Mouse (Mus musculus) retina, postnatal 1 day (tissue): Measurements from ENCODE around the gene Pla2g7.
"Not testable (repeated sequence)": the region's sequence is repeated elsewhere in the genome, so short reads cannot be mapped to it uniquely, and the experiment has no call there.

Experiments
- DNase-seq: peaks from one replicate; pipeline ENCODE4 v3.0.0-alpha.2; 2012

The Pla2g7 gene

DNA sequence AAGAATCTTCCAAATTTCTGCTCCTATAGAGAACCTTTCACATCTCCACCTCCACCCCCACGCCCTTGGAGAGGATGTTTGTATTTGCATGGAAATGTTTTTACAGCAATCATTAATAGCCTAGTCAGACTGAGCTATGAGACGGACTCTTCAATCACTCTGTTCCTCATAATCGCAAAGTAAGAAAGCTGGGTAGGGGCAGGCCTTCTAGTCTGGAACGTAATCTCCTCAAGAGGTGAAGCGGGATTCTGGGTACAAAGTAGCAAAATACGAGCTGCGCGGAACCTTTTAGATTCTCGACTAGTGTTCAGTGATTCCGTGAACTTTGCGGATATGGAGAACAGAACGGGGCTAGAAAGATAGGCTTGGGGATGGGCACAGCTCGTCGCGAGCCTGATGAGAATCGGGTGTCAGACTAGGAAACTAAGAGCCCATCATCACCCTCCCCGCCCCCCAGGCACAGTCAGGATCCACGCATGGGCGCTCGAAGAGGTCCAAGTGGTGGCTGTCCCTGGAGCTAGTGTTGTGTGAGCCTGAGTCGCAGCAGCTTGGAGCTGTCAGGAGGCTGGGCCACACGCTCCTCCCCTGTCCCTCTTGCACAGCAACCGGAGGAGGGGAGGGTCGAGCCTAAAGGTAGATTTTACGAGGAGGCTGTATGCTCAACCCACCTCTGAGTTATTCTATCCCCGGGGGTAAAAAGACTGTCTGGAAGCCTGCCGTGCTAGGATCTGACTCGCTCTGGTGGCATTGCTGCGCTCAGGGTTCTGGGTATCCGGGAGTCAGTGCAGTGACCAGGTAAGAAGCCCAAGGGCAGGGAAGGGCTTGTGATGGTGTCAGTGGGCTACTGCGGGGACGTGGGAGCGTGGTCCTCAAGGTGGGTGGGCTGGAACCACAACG lies at the start of gene Pla2g7:
TSS of gene Pla2g7 (plus strand) at position 107 of the 897 bp plus-strand sequence.
- DNase-seq: peak; percentile 75

DNA sequence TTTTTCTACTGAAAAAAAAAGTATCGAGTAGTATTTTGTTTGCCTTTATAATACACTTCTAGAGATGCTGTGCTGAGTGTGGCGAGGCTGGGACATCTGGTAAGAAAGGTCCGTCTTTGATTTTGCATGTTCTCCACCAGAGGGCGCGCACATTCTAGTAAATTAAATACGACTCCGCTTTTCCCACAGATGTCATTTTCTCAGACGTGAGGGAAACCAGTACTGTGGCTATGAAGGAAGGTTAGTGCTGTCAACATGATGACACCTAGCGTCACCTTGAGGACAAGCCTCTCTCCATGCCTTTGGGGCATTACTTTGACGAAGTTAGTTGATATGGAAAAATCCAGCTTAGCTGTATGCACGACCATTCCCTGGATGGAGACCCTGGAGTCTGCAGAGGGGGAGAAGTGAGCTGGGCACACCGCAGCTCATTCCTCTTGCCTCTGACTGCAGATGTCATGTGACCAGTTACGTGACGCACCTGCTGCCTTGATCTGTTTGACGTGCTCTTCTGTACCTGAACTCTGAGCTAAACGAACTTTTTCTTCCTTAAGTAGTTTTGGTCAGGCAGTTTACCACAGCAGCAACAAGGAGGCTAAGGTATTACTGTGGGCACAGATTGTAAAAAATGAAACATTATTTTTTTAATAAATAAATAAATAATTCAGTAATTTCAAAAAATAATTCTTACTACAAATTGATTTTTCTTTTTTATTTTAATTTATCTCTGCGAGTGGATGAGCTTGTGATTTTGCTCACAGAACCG lies 49.1 kb upstream of the Pla2g7 start:
- DNase-seq: peak; percentile 88

DNA sequence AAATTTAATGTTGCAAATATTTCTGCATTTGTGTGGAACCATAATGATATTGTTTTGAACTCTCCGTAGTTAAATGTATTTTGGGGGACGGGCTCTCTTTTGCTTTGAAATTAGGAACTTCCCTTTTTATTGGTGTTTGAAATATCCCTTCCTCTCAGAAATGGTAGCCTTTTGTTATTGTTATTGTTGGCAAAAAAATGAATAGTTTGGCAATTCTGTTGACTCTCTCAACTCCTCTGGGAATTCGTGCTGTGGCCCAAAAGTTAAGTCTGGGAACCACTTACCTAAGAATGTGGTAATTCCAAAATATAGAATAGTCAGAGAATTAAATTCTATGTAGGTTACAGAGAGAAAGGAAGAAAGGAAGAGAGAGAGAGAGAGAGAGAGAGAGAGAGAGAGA lies 47.7 kb upstream of the Pla2g7 start:
- DNase-seq: no peak

DNA sequence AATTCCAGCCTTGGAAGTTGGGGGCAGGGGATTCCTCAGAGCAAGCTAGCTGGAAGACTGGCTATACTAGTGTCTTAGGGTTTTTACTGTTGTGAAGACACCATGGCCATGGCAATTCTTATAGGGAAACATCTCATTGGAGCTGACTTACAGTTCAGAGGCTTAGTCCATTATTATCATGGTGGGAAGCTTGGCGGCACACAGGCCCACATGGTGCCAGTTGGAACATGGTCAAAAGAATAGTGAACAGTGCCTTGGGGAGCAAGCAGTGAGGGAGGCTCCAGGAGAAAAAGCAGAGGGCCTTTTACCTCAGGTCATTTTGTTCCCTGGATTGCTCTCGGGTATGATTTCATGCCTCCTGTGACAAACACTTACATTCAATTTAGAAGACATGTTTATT lies 37.4 kb upstream of the Pla2g7 start:
- DNase-seq: no peak

DNA sequence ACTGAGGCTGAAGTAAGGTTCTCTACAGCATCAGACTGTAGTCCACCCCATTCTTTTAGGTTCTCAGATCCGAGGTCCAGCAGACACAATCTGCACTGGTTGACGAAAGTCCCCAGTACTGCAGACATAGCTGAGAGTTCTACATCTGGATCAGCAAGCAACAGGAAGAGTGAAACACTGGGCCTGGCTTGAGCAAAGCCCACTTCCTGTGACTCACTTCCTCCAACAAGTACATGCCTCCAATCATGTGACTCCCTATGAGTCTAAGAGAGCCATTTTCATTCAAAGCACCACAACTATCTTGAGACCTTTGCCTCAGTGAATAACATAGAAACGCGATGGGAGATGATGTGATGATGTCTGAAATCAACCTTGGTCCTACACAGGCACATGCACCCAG lies 36.7 kb upstream of the Pla2g7 start:
- DNase-seq: no peak

DNA sequence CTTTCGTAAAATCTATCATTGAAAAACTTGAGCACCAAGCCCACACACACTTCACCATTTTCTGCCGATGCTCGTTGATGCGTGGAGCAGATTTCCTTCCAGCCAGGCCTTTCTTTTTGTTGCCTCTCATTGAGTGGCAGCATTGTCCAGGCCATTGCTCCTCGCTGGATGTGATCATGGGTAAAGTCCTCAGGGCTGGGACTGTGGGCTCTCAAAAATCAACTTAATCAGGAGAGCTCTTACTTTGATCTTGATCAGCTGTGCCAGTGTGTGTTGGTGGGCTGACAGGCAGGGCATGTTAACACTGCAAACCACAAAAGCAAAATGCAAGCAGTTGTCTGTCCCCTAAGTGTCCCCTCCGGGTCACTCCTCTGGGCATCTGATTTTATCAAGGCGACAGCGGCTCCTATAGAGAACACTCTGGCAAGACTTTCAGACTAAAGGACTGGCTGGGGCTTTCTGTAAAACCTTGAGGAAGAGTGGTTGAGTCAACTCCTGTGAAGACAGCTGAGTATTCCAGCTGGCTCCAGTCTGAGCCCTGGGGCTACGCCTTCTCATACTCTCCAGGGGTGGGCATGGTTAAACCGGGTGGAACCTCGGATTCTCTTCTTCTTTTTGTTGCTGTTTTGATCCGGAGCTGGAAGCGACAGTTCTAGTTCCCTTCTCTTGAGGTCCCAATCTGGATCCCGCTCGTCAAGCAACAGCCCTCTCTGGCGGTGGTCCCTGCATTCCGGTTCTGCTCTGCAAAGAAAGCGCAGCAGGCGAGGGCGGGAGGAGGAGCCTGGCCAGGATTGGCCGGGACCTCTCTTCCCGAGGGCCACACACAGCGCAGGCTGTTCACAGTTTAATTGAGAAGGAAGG lies 33.3 kb upstream of the Pla2g7 start:
- DNase-seq: peak; percentile 88

DNA sequence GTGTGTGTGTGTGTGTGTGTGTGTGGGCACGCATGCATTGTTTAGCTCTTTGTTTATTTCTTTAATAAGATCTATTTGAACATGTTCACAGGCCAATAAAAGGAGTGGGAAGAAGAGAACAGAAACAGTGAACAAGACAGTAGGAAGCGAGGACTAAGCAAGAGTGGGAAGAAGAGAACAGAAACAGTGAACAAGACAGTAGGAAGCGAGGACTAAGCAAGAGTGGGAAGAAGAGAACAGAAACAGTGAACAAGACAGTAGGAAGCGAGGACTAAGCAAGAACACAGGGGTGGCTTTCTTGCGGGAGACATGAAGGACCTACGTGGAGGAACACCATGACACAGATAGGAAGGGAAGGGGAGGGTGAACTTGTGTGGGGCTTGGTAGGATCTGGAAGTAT lies 31.1 kb upstream of the Pla2g7 start:
- not testable (repeated sequence) for DNase-seq

DNA sequence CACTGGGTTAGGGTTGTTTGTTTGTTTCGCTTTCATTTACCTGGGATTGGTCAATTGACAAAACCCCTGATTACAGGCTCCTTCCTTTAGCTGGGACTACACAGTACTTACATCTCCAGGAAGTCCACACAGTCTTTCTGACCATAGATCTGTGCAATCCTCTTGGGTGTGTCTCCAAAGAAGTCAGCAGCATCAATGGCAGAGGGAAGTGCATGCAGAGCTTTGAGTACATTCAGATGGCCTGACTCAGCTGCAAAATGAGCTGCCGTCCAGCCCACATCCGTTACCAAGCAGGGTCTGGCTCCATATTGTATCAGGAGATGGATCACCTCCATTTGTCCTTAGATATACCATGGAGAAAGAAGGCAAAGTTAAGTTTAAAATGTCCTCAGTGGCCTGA lies 29.1 kb upstream of the Pla2g7 start:
- DNase-seq: no peak

DNA sequence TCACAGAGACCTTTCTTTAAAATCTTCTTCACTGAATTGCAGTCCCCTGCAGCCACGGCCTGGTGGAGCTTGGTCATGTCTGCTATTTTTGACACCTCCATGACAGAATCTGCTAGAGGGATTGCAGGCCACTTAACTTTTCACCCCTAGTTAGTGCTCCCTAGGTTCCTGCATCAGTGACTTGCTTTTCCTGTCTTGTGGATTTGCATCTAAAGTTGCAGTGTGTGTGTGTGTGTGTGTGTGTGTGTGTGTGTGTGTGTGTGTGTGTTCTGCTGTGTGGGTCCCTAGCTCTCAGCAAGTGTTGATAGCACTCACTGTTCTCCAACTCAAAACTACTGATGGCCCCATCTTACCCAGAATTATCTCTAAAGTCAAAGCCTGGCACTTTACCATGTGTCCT lies 24.4 kb upstream of the Pla2g7 start, which contains the start of gene Ankrd66:
TSS of gene Ankrd66 (minus strand) at position 101 of the 400 bp plus-strand sequence.
- no peak for DNase-seq

DNA sequence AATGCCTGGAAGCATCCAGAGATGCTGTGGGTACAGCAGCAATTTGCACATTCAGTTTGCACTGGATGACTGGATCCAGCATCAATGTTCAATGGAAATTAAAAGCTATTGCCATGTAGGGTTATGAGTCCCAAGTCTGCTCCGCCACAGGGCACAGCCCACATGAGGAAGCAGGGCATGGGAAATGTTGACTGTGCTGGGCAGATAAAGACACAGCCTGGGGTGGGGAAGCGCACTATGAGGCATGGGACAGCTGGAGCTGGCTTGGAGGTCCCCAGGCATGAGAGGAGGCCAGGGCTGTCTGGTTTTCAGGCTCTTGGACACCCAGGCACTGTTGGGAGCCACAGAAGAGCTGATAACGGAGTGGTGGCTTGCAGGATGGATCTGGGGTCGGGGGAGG lies 23.9 kb upstream of the Pla2g7 start:
- no peak for DNase-seq

DNA sequence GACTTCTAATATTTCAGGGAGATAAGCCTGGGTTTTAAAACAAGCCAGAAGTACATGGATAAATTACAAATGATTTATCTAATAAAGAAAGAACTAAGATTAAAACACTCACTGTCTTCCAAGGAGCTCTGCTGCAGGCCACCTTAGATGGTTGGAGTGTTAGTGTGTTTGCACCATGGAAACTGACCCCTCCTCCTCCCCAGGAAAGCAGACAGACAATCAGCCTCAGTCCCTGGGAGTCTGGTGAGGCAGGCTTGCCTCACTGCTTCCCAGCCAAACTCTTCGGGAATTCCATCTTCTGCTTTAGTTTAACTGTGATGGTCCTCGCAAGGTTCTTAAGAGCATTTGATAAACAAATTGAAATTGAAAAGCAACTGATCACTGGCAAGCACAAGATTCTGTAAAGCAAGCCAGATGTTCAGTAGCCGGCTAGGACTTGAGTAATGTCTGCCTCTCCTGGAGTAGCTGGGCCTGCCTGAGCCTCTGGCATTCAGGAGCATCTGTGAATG lies 16.7 kb upstream of the Pla2g7 start:
- no peak for DNase-seq

DNA sequence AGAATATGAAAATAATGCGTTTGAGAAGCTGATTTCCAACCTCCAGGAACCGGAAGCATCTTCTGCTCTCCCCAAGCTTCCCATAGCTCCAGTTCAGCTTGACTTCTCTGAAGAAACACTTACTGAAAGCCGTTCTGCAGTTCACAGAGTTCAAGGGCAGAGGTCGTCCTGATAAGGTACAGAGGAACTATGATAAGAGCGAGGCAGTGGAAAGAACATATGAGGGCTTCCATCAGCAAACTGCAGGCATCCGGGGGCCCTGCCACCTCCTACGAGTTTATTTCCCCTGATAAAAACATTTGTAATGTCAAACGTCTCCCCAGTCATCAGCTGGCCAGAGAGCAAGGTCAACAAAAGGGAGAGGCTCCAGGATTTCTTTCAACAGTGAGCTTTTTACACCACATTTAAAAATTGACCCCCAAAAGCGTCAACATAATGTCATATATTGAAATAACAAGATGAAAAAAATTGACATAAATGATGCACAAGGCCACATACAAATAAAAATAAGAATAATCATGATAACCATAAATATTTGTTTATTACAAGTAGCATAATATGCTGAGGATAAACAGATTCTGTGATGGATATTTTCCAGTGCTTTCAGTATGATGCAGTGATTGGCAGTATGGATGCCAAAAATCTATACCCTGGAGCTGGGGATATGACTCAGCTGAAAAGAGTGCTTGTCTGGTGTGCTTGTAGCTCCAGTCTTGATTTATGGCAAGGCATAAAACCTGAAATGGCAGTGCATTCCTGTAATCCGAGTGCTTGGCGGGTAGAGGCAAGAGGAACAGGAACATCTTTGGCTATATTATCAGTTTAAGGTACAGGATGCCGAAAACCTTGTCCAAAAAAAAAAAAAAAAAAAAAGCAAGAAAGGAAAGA lies 13.1 kb upstream of the Pla2g7 start:
- no peak for DNase-seq

DNA sequence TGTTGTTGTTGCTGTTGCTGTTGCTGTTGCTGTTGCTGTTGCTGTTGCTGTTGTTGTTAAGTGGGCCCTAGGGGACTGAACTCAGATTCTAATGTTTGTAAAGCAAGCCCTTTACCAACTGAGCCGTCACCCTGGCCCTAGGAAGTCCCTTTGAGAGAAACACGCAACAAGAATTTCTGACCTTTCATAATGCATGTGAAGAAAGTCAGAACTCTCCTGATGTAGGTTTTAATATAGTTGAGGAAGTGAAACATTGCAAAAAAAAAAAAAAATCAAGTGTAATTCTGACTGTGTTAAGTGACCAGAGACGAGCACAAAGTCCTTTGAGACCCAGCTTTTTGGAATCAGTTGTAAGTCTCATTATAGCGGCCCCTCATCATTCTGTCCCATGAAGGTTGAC lies 10.8 kb upstream of the Pla2g7 start:
- DNase-seq: no peak

DNA sequence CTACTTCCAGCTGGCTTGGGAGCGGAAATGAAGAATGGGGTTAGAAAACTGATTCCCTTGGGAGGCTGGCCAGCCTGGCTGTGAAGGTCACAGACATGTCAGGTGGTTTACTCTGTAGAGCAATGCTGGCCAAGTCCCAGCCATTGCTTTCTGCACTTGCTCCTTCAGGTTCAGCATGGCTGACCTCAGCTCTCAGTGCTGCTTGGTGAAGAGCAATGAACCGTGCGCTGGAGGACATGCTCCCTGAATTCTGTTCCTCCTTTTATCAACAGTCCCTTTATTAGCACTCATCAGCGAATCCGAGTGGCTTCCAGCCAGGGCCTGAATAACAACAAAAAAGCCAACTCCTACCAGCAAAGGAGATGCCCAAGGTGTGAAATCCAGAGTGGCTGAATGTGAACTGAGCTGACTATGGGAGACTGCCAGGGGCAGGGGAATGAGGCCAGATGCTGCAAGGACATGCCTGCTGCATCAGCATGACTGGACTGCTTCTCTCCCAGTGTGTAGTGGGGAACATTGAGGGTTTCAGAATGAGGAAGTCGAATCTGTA lies 10.3 kb upstream of the Pla2g7 start:
- peak; percentile 54 for DNase-seq

DNA sequence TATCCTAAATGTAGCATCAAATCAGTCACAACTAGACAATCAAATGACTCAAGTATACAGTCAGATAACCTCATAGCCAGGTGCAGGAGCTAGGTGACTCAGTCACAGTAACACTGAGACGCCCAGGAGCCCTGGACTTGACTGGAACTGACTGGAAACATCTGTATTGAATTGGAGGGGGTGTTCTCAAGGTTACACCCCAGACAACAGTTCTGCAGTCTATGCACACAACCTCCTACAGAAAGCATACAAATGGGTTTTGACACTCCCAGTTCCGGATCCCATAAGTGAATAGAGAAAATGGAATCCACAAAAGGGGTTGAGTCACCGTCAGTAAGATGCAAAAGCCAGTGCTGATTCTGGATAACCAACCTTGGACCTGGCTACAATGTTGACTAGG lies 9.2 kb upstream of the Pla2g7 start:
- no peak for DNase-seq

DNA sequence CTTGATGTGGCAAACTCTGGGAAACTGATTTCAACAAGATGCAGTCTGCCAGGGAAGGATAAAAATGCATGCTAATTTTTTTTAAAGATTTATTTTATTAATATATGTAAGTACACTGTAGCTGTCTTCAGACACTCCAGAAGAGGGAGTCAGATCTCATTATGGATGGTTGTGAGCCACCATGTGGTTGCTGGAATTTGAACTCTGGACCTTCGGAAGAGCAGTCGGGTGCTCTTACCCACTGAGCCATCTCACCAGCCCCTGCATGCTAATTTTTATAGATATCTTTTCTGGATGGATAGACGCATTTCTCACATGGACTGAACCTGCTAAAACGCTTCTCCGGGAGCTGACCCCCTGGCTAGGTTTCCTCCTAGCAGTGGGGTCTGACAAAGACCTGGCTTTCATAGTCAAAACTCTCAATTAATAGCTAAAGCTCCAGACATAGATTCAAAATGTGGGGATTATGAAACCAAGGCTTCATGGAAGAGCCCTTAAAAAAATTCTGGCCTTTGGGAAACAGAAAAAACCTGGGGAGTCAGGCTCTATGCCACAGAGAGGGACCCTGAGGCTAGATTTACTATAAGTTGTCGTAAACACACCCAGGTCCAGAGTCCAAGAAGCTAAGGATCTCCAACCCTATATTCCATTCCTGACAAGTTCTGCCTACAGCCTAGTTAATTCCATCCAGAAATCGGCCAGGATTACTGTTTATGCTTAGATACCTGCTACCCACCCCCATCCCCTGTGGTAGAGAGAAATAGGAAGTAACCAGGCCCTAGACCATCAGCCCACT lies 4.5 kb upstream of the Pla2g7 start:
- DNase-seq: no peak

DNA sequence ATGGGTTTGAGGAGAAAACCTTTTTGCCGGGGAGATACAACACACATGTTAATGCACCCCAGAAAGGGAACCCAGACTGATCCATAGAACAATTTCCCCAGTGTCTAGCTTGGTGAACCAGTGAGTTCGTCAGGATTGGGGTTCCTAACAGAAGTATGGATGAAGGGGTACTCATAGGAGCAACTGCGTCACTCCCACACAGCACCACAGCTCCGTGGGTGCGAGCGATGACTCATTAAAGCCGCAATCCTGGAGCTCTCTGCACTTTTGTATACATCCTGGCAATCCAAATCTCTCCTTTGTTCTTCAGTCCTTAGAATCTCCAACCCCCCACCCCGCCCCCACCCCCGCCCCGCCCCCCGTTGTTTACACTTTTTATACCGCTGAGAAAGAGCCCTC lies 306 bp upstream of the Pla2g7 start:
- peak; percentile 42 for DNase-seq

DNA sequence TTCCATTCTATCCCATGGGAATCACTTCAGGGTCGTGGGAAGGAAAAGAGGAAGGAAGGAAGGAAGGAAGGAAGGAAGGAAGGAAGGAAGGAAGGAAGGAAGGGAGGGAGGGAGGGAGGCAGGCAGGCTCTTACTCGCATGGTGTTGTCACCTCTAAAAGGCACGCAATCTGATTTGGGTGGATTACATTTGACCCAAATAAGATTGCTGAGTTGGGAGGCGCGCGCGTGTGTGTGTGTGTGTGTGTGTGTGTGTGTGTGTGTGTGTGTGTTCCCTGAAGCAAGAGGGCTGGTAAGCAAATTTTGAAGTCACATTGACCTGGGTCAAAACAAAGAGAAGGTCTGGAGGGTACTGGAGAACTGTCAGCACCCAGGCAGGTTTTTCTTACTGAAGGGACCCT lies 1.4 kb downstream of the Pla2g7 start:
- DNase-seq: peak; percentile 61

DNA sequence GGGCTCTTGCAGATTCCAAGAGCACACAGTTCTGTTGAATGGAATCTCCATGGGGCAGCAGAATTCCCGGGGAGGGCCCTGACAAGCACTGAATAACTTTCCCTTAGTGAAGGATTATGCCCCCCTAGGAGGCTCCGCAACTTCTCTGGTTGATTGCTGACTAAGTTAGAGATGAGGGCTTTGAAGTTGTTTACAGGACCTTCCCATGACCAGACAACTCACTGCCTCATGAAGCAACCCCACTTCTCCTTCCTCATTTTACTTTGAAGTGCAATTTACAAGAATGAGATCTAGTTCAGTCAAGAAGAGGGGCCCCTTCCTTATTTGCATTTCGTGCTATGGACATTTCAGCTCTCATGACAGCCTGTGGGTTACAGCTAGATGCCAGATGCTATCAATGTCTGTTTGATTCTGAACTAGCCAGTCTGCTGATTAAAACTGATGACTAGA lies 5.8 kb downstream of the Pla2g7 start:
- no peak for DNase-seq

DNA sequence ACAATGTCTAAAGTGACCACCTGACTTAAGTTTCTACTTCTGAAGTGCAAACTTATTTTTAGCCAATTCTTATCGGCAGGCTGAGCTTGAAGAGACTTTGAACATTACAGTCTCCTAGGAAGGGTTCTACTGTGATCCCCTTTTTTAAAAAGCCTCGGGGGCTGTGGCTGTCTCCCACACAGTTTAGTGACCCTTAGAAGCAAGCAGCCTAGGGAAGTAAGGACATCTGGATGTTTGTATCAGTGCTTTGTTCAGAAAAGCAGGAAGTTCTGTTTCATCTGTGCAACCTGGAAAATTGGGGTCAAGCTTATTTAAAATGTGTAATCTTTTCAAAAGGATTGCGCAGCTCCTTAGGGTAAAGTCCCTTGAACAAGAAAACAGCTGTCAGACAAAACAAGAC lies 12.6 kb downstream of the Pla2g7 start:
- DNase-seq: peak; percentile 29
